Mouse (Mus musculus) megakaryocyte, embryonic 14.5 days (primary cell): ENCODE results near the gene Wfdc15a. TPM values are rescaled to one million over a fixed set of nuclear protein-coding genes. Genes with fewer than 3 reads are reported as not detected.
"Not testable (repeated sequence)": the region's sequence is repeated elsewhere in the genome, so short reads cannot be mapped to it uniquely, and the experiment has no call there.

Experiments
- H3K27me3 ChIP-seq: replicated peaks from 2 replicates; pipeline ENCODE3; 2012; ENCODE audit warnings: inconsistent platforms
- H3K36me3 ChIP-seq: replicated peaks from 2 replicates; pipeline ENCODE3; 2012; ENCODE audit warnings: low read length, inconsistent platforms, mixed read lengths
- H3K4me1 ChIP-seq: 2 replicates; pipeline ENCODE4 v1.6.1; 2012; ENCODE audit warnings: inconsistent platforms
- H3K4me3 ChIP-seq: replicated peaks from 2 replicates; pipeline ENCODE3; 2012; ENCODE audit warnings: moderate library complexity, mild to moderate bottlenecking, inconsistent platforms
- H3K9me3 ChIP-seq: 2 replicates; pipeline ENCODE4 v1.6.1; 2012; ENCODE audit warnings: inconsistent platforms
- FLI1 ChIP-seq: IDR thresholded peaks from 2 replicates; pipeline ENCODE4 v1.6.1; 2012; ENCODE audit warnings: low read length, inconsistent platforms, mixed read lengths
- GATA1 ChIP-seq: IDR thresholded peaks from 3 replicates; pipeline ENCODE4 v1.6.1; 2012; ENCODE audit warnings: mixed read lengths, low read length, inconsistent platforms, borderline replicate concordance
- polyA plus RNA-seq: library from polyadenylated mRNA; stranded (reverse); fragments of >175 nt; gene quantifications from 2 replicates; pipeline ENCODE4 v1.2.3, GENCODE M21; 2012; ENCODE audit warnings: low replicate concordance; ENCODE audit not compliant: insufficient read depth

Wfdc15a gene
- not detected in 2 replicates for polyA plus RNA-seq

DNA sequence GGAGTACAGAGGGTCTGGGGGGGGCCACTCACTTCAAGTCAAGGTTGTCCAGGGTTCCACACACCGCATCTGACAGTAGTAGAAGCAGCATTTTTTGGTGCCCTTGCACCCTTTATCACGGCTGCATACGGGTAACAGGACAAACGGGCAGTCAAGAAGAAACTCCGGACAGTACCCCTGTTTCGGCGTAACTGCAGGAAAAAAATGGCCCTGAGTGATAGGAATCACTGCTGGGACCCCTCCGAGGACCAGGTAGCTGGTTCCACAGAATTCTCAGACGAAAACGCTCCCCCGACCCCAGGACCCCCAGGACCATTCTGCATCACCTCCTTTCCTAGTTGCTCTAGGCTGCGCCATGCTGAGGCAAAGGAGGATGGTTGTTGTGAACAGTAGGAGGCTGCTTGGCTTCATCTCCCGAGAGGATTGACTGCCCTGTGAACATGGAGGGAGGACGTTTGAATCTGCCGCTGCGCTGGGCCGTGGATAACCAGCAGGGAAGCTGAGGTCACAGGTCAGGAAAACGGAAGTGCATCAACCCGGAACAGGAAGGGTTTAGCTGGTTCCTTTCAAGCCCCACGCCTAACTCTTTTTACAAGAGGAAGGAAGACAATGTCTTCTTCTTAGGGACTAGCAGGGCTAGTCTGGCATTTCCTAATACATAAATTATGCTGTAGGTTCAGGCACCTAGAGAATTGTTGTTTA lies at the start of gene Wfdc15a:
Wfdc15a (minus strand) TSS at position 505 of the 702 bp plus-strand sequence.
- H3K36me3 ChIP-seq = no peaks in the 10 kb centered on the region
- 0 out of 2 replicates have a peak, but pooled peaks cover 5% of the 10 kb centered on the region for H3K9me3 ChIP-seq
- H3K4me1 ChIP-seq = no peaks in the 10 kb centered on the region
- H3K4me3 ChIP-seq = no peak within 1 kb of the TSS
- peaks cover 8% of the 10 kb centered on the region for H3K27me3 ChIP-seq
- no peak for TF ChIP-seq GATA1
- no peak for TF ChIP-seq FLI1

DNA sequence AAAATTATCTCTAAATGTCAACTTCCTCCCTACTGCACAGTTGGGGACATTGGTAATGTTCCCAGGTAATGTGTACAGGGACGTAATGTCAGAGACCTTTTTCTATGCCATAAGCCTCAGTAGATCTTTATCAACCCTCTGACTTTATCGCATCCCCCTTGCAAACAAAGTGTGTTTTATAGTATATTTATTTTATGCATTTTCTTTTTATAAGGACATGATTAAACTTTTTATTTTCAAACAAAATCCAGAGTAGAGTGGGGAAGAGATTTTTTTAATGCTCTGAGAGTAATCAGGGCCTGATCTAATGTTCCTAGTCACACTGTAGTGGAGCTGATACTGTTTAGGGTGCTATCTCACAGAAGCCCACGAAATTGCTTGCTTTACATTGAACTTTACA lies 38.4 kb upstream of the Wfdc15a start, which contains the start of gene Svs2:
Svs2 (minus strand) TSS at position 101 of the 400 bp plus-strand sequence.
- no peak within 1 kb of the TSS for H3K4me3 ChIP-seq
- H3K9me3 ChIP-seq = no peaks in the 10 kb centered on the region
- H3K4me1 ChIP-seq = no peaks in the 10 kb centered on the region
- H3K27me3 ChIP-seq = peaks cover 9% of the 10 kb centered on the region
- TF ChIP-seq FLI1 = no peak
- TF ChIP-seq GATA1 = no peak
- H3K36me3 ChIP-seq = no peaks in the 10 kb centered on the region

- Histone ChIP-seq H3K4me1 (no peaks in the 10 kb centered on the region), H3K27me3 (peaks cover 8% of the 10 kb centered on the region), H3K36me3 (no peaks in the 10 kb centered on the region), H3K4me3 (no peak overlapping the region), H3K9me3 (no peaks in the 10 kb centered on the region)
- TF ChIP-seq GATA1 (no peak), FLI1 (no peak)
Observed at GRCm38 (mm10) chr2:164232671-164233070, 32.7 kb upstream of the Wfdc15a start.

- H3K27me3 ChIP-seq = peaks cover 7% of the 10 kb centered on the region
- no peaks in the 10 kb centered on the region for H3K4me1 ChIP-seq
- no peak for TF ChIP-seq FLI1
- no peak for TF ChIP-seq GATA1
- H3K4me3 ChIP-seq = no peak overlapping the region
- no peaks in the 10 kb centered on the region for H3K9me3 ChIP-seq
- no peaks in the 10 kb centered on the region for H3K36me3 ChIP-seq
Observed at GRCm38 (mm10) chr2:164228361-164229070, 28.6 kb upstream of the Wfdc15a start.

DNA sequence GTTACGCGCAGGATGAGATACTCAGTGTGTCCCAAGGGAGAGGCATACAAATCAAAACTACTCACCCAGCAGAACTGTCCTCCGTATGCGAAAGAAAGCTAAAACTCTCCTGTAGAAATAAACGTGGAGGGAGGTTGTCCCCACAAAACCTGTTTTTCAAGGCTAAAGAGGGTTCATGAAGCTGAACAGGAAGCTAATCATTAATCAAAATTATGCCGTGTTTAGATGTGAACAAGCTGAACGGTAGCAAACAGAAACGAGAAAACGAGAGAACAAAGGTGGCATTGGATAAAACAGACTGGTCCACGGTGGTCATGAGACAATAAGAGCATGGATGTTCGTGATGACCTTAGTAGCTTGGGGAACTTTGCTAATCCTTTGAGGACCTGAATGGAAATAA lies 21.6 kb upstream of the Wfdc15a start, which contains the start of gene Wfdc15b:
Wfdc15b (minus strand) TSS at position 139 of the 400 bp plus-strand sequence.
- TF ChIP-seq FLI1 (no peak), GATA1 (no peak)
- peaks cover 17% of the 10 kb centered on the region for H3K27me3 ChIP-seq
- H3K36me3 ChIP-seq = no peaks in the 10 kb centered on the region
- no peak within 1 kb of the TSS for H3K4me3 ChIP-seq
- H3K9me3 ChIP-seq = no peaks in the 10 kb centered on the region
- no peaks in the 10 kb centered on the region for H3K4me1 ChIP-seq

- H3K9me3 ChIP-seq = no peaks in the 10 kb centered on the region
- H3K4me1 ChIP-seq = no peaks in the 10 kb centered on the region
- TF ChIP-seq GATA1 (no peak), FLI1 (no peak)
Observed at GRCm38 (mm10) chr2:164219295-164219694, 19.4 kb upstream of the Wfdc15a start.

GRCm38 (mm10) chr2:164212711-164213110 lies 12.8 kb upstream of the Wfdc15a start:
- TF ChIP-seq FLI1 = no peak
- no peak for TF ChIP-seq GATA1
- Histone ChIP-seq H3K4me1 (no peaks in the 10 kb centered on the region), H3K4me3 (no peak overlapping the region), H3K27me3 (peaks cover 20% of the 10 kb centered on the region), H3K9me3 (peaks cover 7% of the 10 kb centered on the region), H3K36me3 (no peaks in the 10 kb centered on the region)

More at GRCm38 (mm10) chr2:164219295-164219694, 19.4 kb upstream of the Wfdc15a start:
- no peak overlapping the region for H3K4me3 ChIP-seq
- peaks cover 22% of the 10 kb centered on the region for H3K27me3 ChIP-seq
- no peaks in the 10 kb centered on the region for H3K36me3 ChIP-seq

GRCm38 (mm10) chr2:164210892-164211291 lies 11.0 kb upstream of the Wfdc15a start:
- Histone ChIP-seq H3K36me3 (no peaks in the 10 kb centered on the region), H3K9me3 (peaks cover 7% of the 10 kb centered on the region), H3K4me3 (no peak overlapping the region), H3K27me3 (peaks cover 23% of the 10 kb centered on the region), H3K4me1 (no peaks in the 10 kb centered on the region)
- TF ChIP-seq GATA1 (no peak), FLI1 (no peak)

GRCm38 (mm10) chr2:164206676-164207075 lies 6.7 kb upstream of the Wfdc15a start:
- no peak overlapping the region for H3K4me3 ChIP-seq
- H3K9me3 ChIP-seq = peaks cover 7% of the 10 kb centered on the region
- peaks cover 13% of the 10 kb centered on the region for H3K27me3 ChIP-seq

GRCm38 (mm10) chr2:164206011-164206410 lies 6.1 kb upstream of the Wfdc15a start:
- H3K27me3 ChIP-seq = peaks cover 13% of the 10 kb centered on the region
- H3K4me3 ChIP-seq, H3K9me3 ChIP-seq, H3K4me1 ChIP-seq, H3K36me3 ChIP-seq: not testable (repeated sequence)

More at GRCm38 (mm10) chr2:164206676-164207075, 6.7 kb upstream of the Wfdc15a start:
- Histone ChIP-seq H3K4me1 (no peaks in the 10 kb centered on the region), H3K36me3 (no peaks in the 10 kb centered on the region)
- no peak for TF ChIP-seq GATA1
- TF ChIP-seq FLI1 = no peak
